Mouse (Mus musculus): ENCODE measurements at regions not wholly inside any gene's neighbourhood (a gene's known extent, or its start where the extent isn't known, plus 50 kb on each side); places are given as distances from the start of the nearest gene placed in this dataset.

DNA sequence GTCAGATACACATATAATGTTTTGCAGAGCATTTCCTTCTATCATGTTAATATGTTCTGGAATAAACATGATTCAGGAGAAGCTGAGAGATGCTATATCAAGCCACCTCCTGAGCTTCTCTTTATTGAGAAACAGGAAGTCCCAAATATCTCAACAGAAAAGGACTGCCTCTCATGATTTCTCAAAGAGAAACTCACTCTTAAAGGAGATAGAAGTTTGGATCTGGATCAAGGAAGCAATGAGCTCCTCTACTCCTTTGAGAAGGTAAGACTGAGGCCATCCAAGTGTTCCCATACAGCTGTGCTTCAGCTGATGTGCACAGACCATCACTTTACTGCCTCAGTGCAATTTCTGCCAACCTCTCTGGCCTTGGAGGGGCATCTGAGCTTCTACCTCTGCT lies 213.9 kb upstream of the Hnrnpa3 start:
- no peak for DNase-seq (ENCODE audit: low read depth in 2 of 2, low spot score in 2 of 2)

DNA sequence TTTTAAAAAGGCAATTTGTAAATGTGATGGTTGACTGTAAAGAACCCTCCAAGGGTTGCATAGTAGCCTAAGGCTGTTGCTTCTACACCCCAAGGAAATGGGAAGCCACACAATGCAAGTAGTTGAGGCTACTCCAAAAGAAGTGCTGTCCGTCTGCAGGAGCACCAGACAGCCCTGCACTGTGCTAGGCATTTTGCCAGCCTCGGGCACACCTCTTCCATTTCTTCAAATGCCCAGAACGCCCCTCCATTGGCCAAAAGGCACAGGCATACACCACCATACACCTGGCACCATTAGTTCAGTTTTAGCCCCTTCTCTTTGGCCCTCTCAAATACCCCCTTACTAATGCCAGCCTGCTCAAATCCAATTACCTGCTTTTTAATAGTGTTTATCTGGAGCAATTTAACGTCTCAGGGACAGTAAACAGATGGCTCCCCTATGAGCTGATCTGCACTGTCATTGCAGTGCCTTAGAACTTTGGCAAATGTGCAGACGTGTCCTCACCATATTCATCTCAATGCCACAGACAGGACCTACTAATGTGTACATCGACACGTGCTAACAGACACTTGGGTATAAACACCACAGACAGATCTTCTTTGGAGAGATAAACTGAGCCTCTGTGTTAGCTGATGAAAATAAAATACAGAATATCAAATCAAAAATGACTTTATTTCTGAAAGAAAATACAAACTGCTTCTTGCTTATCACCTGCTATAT lies 211.9 kb upstream of the Hnrnpa3 start:
- DNase-seq (ENCODE audit: low read depth in 2 of 2, low spot score in 2 of 2): no peak

DNA sequence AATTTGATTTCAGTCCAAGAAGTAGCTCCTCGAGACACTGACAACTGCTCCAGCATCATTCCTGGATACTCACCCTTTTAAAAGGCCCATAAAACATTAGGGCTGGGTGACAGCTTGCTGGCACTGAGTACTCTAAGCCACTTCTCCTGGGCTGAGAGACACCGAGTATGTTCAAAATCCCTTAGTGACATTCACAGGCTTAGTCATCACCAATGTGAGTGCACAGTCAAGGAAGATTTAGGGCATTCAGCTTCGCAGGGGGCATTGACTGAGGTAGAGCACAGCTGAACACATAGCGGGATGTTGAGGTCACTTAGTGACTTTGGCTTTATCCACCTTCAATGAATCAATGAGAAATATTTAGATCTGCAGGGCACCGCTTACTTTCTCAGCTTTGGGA lies 210.8 kb upstream of the Hnrnpa3 start:
- no peak for DNase-seq (ENCODE audit: low read depth in 2 of 2, low spot score in 2 of 2)

DNA sequence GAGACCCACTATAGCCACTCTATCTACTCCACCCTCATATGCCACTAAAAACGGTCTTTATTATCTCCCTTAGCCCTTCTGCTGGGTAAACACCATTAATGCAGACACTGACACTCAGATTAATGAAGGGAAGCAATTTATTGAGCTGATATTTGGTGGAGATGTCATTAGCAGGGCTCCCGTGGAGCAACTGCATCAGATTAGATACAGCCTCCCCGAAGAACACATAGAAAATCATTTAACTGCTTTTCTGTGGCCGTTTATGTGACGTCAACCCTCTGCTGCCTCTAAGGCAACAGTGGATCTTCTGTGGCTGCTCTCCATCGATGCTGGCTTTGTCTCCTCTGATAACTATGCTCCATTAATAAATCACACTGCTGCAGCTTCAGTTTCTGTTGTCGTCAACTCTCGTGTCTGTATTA lies 207.2 kb upstream of the Hnrnpa3 start:
- no peak for DNase-seq (ENCODE audit: low read depth in 2 of 2, low spot score in 2 of 2)

DNA sequence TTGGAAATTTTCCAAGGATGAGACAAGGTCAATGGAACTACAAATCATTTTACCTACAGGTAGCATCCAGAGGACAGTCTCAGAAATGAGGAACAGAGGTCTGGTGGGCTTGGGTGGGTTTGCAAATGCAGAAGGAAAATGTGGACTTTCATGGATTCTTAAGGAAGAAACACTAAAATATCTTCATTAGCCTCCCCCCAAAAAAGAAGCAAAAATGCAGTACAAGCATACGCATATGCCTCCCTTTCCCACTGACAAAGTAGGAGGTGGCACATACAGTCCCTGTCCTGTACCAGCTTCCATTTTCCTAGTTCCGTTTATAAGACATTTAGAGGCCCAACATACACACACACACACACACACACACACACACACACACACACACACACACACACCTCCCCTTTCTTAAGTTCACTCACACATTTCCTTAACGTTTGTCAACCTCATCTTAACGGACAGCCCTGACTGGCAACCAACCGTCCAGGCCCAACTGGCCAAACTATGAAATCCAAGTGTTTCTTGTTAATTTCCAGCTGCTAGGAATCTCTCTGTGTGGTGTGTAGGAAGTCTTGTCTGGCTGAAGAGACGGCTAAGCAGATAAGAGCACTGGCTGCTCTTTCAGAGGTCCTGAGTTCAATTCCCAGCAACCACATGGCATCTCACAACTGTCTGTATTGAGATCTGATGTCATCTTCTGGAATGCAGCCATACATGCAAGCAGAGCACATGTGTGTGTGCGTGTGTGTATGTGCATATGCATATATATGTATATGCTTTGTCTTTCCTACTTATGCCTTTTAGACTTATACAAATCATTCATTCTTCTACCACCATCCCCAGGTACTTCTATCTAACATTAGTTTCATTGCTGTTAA lies 206.6 kb upstream of the Hnrnpa3 start:
- DNase-seq (ENCODE audit: low read depth in 2 of 2, low spot score in 2 of 2): no peak

DNA sequence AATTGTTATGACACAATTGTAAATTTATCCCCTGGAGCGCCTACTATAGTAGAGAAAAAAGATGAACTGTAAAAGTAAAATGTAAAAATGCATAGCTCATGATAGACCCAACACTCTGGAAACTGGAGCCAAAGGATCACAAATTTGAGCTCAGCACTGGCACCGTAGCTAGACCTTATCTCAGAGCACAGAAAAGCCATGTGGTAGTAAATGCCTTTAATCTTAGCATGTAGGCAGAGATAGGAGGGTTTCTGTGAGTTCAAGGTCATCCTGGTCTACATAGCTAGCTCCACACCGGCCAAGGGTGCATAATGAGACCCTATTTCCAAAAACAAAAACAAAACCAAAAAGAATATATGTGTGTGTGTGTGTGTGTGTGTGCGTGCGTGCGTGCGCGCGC lies 203.6 kb upstream of the Hnrnpa3 start:
- DNase-seq (ENCODE audit: low read depth in 2 of 2, low spot score in 2 of 2): no peak

DNA sequence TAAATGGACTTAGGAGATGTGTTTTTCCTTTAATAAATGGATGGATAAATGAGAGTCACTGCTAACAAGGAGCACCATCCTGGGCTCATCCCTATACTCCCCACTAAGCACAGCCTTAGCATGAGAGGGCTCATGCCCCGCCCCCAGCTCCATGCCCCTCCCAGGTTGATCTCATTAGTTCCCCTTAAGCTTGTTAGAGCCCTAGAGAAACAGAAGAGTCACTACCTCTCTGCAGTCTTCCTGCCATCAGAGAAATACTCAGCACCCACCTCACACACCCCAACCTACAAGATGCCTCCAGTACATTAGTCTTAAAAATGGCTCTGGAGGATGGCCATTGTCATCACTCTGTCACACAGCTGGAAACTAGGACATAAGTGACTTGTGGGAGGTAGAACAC lies 202.8 kb upstream of the Hnrnpa3 start:
- no peak for DNase-seq (ENCODE audit: low read depth in 2 of 2, low spot score in 2 of 2)

DNA sequence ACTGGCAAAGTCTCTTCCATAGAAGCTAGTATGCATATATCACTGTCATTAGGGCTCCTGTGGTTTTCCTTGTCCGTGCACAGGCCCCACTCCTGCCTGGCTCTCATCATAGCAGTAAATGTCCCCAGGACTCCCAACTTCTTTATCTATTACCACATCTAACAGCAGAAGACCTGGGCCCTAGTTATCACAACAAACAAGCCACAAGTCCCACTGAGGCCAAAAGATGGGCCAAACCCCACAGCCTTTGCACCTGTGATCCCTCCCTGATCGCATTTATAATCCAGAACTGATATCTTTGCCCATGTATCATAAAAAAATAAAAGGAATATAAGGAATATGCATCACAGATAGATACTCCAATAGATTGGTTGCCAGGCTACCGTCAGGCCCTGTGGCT lies 201.6 kb upstream of the Hnrnpa3 start:
- DNase-seq (ENCODE audit: low read depth in 2 of 2, low spot score in 2 of 2): no peak

DNA sequence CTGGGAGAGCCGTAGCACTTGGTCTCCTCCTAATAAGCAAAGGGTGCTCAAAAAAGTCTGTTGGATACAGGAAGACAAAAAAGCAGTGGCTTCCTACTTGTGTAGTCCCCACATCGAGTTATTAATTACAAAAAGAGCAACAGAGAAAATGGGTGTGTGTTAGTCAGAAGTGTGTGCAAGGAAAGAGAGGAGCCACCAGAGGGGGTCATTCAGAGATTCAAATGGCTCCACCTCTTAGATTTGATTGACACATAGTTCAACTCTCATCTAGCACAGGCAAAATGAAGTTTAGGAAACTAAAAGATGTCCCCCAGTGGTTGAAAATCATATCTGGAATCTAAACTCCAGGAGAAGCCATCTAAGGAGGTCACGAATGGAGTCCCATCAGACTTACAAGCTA lies 200.2 kb upstream of the Hnrnpa3 start:
- DNase-seq (ENCODE audit: low read depth in 2 of 2, low spot score in 2 of 2): no peak

DNA sequence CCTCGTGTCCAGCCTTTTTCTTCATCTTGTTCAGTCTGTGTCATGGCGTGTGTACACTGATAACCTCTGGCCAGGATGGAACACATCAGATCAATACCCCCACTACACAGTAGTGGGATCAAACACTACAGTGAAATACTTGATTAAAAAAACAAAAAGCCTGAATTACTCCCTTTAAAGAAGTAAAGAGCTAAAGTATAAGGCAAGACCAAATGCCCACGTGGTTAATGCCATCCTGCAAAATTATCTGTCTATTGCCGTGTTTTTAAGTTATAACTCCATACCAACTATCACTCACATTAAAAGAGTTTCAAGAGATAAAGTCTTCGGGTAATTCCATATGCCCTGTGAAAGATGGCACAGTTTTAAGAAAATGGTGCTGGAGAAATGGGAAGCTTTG lies 198.6 kb upstream of the Hnrnpa3 start:
- no peak for DNase-seq (ENCODE audit: low read depth in 2 of 2, low spot score in 2 of 2)

DNA sequence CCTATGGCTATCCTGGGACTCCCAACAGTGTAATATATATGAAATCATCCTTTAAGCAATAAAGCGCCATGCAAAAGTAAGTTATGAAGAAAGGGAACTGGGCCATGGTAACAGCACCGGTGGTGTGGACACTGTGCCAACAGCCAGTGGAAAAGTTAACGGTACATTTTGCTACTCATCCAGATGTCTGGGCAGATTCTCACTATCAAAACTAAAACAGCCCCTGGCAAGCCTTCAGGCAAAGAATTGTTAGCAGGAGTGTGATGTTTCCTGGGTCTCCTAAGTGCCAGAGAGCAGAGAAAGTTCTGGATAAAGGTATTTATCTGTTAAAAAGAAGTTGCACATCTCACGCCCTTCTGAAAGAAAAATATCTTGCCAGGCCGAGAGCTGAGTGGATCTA lies 198.0 kb upstream of the Hnrnpa3 start:
- DNase-seq (ENCODE audit: low read depth in 2 of 2, low spot score in 2 of 2): no peak

DNA sequence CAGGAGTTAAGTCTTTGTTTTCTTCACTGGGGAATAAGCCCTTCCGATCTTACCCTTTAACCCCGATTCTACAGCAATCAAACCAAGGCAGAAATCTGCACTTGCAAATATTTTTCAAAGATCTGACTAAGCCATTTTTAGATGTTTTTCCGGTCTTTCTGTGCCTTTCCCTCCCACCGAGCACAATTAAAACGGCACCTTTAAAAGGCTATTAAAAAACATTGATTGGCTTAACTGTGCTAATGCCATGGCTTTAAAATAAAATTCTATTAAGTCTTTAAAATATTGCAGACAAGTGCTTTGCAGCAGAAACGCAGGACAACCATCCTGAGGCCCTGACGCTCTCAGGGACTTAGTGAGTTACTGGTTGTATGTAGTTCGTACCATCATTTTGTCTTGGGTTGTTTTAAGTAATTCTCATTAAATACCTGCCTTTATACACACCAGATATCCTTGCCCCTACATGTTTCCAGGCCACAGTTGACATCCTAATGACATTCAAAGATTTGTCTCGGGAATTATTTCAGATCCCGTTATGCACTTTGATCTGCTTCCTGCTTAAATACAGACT lies 197.6 kb upstream of the Hnrnpa3 start:
- no peak for DNase-seq (ENCODE audit: low read depth in 2 of 2, low spot score in 2 of 2)

DNA sequence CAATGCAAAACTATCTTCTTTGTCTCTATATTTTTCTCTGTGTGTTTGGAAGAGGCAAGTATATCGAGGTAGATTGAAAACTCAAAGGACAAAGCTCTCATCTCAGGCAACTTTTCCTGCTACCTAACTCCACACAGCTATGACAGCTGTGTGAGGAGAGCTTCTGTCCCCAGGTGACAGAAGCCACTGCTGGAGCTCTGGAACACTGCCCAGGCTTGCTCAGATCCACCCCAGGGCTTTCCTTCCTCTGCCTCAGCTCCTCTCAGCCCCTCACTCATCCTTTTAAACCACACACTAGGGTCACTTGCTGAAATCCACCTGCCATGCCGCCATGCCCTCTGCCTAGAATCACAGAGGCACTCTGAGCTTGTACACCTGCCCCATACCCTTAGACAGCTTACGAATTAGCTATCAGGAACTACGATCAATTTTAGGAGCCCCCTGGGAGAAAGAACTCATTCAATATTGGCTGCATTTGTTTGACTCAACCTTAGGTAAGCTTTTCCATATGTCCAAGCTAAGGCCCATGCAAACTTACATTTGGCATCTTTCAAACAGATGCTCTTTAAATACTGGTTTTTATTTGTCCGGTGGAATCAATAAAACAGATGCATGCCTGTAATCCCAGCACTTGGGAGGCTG lies 196.9 kb upstream of the Hnrnpa3 start:
- no peak for DNase-seq (ENCODE audit: low read depth in 2 of 2, low spot score in 2 of 2)

DNA sequence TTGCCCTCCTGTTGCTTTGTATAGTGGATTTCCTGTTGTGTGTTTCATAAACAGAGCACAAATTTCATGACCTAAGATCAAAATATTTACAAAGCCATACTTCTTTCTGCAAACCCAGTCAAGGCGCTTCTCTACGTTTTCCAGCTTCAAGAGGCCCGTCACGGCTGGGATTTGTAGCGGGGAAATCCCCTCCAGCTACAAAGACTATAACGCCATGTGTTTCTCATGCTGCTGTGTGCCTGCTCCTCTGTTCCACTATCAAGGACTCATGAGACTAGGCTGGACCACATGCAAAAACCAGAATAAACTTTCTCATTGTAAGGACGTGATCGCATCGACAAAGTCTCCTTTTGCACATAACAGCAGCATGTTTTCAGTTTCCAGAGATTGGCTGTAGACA lies 196.0 kb upstream of the Hnrnpa3 start:
- no peak for DNase-seq (ENCODE audit: low read depth in 2 of 2, low spot score in 2 of 2)

DNA sequence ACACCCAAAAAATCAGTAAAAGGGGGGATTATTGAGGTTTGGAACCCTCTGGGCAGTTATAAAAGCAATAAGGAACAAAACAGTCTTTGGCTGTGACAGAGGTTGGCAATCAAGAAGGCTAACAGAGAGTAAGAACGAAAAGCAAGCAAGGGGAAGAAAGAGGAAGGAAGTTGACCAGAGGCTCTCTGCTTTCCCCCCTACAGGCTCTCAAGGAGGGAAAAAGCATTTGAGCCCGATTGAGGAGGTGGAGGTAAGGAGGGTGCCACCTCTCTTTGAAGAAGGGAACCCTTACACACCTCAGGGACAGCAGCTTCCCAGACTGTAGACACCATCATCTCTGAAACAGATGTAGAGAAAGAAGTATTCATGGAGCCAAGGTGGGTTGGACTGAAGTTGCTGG lies 194.6 kb upstream of the Hnrnpa3 start:
- DNase-seq (ENCODE audit: low read depth in 2 of 2, low spot score in 2 of 2): no peak

DNA sequence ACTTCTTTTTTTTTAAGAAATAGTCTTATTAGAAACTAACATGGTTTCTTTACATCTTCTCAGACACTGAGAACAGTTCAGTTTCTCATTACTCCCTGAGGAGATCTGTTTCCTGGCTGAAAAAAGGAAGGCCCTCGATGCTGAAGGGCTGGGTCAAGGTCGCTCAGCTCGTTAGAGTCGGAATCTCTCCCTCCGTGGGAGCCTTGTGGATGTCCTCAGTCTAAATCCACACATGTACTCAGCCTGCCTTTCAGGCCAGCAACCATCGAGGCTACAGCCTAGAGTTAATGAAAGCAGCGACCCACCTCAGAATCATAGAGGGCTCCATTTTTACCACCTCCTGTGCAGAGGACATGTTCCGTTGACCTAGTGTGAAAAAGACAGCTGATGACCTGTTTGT lies 190.2 kb upstream of the Hnrnpa3 start:
- DNase-seq (ENCODE audit: low read depth in 2 of 2, low spot score in 2 of 2): no peak

DNA sequence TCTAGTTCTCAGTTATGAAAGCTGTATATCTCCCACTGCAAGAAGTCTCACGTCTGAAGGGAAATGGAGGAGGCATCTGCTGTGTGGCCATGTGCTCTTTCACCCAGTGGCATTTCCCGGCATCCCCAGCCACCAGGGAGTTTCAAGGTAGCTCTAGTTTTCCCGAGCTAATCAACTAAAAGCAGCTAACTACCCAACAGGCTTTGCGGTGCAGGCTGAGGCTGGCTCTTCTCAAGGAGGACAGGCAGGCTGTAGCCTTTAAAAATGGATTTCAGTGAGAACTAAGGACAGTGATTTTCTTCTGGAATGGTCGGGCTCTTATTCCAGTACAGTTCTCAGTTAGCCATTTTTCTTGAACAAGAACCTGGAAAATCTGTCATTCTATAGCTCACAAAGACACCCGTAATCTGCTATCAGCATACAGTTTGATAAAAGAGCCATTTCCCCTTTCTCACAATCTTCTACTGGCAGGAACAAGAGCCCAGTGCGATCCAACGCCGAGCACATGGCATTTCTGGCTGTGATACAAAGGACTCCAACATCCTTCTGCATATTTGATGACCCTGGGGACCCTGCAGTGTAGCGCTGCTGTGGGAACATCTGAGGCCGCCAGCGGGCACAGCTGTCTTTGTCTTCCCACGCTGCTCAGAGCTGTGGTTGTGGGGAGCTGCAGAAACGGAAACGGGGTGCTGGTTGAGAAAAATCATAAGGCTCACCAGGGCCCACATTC lies 188.9 kb upstream of the Hnrnpa3 start:
- peak; percentile 44 to 56 for DNase-seq (ENCODE audit: low read depth in 2 of 2, low spot score in 2 of 2)

DNA sequence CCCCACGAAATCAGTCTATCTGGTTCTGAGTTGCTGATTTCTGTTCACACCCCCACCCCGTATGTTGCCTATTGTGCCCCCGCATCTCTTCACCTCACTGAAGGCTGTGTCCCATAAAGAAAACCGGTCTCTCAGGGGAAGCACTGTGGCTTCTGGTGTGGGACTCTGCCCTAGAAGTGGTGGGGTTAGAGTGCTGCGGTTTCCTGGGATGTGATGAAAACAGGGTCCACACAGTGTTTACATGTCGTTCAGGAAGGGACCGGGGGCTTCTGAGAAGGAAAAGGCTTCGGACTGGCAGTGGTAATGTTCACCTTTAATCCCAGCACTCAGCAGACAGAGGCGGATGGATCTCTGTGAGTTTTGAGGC lies 188.4 kb upstream of the Hnrnpa3 start:
- no peak for DNase-seq (ENCODE audit: low read depth in 2 of 2, low spot score in 2 of 2)

DNA sequence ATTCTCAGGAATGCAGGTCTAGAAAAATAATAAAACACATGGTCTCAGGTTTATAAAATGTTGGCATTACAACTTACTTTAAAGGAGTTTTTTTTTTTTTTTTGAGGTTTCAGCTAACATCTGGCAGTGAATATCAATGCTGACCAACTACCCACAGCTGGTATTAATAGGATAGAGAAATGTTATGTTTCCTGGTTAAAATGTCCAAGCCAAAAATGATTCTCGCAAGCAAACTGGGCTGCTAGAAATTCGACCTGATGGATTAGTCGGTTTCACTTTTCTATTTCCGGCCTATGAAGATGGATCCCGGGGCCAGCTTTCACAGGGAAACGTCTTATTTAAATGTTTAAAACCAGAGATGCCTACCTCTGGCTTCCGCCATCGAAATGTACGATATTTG lies 186.6 kb upstream of the Hnrnpa3 start:
- DNase-seq (ENCODE audit: low read depth in 2 of 2, low spot score in 2 of 2): no peak

DNA sequence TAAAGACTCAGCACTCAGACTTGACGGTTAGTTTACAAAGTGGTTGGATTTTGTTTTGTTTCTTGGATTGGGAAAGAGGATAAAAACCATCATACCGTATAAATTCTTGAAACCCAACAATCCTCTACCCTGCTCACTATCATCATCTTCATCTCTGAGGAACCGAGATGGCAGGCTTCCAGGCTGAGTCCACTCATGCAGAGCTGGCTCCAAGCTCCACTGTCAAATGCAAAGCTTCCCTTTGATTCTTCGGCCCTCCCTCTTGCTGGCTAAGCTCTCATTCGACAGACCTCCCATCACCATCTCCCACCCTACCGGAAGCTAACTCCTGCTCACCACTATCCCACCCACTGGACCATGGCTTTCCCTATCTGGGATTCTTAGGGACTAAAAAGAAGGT lies 184.6 kb upstream of the Hnrnpa3 start:
- DNase-seq (ENCODE audit: low read depth in 2 of 2, low spot score in 2 of 2): no peak

DNA sequence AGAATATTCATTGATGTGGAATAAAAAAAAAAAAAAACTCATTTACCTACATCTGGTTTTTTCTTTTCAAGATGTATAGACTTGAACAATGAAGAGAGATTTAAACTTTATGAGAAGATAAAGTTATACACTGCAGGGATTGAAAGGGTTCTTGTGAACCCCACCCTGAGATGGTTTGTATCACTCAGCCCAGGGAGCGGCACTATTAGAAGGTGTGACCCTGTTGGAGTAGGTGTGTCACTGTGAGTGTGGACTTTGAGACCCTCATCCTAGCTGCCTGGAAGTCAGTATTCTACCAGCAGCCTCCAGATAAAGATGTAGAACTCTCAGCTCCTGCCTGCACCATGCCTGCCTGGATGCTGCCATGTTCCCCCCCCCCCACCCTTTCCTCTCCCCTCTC lies 182.7 kb upstream of the Hnrnpa3 start:
- no peak for DNase-seq (ENCODE audit: low read depth in 2 of 2, low spot score in 2 of 2)

Data from CD8-positive naive resting alpha-beta T cell, adult 2 months (primary cell).